Mouse (Mus musculus) frontal cortex, postnatal 10 days (tissue): ENCODE measurements around the gene Elfn2.

Experiments used
- DNase-seq, 2 experiments: peaks; one replicate each; pipeline ENCODE4 v3.0.0; 2022; ENCODE audit warnings: low spot score in 2 of 2, mixed read lengths in 1 of 2

Elfn2 gene

DNA sequence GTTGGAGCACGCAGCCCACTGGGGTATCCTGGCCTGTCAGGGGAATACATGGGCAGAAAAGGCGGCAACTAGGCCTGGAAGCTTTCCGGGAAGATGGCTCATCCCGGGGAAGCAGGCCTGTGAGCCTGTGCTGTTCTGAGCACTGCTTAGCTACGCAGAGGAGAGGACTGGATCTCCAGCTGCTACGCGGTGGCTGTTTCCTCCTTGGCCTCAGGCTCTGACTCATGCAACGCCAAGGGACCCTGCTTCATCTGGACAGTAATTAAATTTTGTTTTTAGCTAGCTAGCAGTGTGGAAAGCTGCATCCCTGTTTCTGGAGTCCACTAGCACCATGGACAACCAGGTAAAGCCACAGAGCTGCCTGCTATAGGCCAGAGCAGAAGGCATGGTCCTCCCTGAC lies 36.8 kb downstream of the Elfn2 start:
- no peak for DNase-seq

DNA sequence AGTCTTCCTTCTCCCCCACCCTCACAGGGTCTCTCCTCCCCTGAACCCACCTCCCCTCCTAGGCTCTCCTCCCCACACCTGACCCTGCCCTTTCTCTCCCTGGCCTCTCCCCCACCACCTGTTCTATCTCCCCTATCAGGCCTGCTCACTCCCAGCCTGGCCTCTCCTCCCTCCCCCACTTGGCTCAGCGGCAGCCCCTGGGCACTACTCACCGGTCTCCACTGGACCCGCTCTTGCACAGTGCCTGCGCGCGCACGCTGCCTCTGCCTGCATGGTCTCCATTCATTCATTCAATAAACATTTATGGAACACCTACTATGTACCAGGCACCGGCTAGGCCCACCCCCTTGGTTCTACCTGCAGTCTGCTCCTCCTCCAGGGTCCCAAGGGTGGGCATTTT lies 37.3 kb downstream of the Elfn2 start:
- DNase-seq, result no peak

DNA sequence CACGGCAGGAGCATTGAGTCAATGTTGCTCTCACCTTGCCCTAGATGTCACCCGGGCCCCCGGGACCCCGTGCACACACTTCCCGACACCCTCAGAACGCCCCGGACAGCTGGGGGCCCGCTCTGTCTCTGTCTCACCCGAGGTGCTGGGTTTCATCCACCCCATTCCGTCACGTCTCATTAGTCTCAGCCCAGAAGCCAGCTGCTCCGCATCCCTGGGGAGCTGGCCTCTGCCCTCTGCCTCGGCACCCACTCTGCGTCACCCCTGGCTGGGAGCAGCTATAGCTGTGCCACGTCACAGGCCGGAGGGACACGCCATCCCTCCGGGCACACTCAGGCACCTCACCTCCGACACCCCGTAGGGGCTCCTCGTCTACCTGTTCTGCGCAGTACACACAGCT lies 38.3 kb downstream of the Elfn2 start:
- no peak for DNase-seq

DNA sequence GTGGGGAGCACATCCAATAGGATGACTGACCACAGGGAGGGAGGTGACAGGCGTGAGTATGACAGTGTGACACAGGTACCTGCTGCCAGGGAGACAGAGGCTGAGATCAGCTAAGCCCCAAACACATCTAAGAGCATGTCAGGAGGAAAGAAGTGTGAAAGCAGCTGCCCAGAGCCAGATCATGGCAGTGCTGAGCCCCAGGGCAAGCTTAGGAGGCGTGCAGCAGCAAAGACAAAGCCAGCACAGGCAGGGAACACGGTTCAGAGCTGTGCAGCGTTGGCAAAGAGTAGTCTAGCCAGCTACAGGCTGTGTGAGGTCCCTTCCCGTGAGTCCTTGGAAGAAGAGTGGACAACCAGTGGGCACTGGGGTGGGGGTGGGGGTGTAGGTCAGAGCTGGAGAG lies 40.9 kb downstream of the Elfn2 start:
- DNase-seq, result no peak

- DNase-seq, result no peak
These were observed 41.6 kb downstream of the Elfn2 start for GRCm38 (mm10) chr15:78677015-78677414.

- DNase-seq, result no peak
These were observed 43.6 kb downstream of the Elfn2 start for GRCm38 (mm10) chr15:78674912-78675412.

- no peak for DNase-seq
These were observed 45.1 kb downstream of the Elfn2 start for GRCm38 (mm10) chr15:78673436-78673835.

DNA sequence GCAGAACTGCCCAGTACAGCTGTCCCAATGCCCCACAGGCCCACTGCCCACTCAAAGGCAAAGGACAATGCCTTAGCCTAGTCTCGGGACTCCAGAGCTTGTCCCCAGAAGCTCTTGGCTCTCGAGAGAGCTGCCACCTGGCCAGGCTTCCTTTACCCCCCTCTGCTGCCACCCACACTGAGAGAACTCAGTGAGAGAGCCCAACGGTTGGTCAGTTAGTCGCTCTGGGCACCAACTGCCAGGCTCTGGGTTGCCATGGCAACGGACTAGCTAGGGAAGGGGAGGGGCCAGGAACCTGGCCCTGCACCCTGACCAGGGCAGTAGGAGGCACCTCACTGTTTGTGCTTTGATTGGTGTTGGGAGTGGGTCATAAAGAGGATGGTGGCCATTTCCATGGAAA lies 48.2 kb downstream of the Elfn2 start:
- DNase-seq, result peak; percentile 55 to 67

DNA sequence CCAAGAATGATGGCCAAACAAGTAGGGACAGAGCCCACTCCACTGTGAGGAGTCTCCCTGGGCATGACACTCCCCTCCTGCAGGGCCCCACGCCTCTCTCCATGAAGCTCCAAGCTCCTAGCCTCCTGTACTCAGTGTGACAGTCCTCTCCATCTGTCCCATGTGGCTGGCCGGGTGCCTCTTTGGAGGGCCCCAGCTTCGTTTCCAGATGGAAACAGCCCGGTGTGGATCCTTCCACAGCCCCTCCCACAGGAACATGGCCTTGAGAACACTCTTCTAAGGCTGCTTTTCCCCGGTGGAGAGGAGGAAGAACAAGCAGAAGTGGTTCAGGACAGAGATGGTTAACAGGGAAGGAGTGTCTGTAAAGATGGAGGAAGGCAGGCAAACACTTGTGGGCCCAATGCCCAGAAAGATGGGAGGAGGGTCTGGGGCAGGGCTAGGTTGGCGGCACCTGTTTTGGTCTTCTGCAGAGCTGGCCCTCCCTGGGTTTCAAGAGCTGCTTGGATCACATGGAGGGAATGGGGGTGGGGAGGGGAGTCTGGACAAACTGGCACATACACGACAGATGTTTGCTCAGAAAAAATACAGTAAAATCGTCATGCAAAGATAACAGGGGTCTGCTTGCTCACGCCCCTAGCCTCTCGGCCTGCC lies 49.2 kb downstream of the Elfn2 start:
- no peak for DNase-seq

DNA sequence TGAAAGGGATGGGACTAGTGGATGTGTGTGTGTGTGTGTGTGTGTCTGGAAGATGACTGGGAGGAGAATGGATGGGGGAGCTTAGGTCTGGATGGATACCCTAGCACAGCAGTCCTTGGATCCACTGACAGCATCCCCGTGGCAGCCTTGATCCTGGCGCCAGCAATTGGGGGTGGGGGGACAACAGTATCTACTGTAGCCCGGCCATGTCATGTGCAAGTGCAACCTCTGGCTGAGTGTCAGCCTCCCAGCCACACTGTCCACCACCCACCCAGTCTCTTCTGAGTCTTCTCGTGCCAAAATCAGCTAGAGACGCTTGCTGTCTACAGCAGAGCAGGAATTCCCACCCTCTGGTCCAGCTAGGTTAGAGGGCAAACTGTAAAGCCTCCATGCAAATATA lies 54.3 kb downstream of the Elfn2 start:
- no peak for DNase-seq

DNA sequence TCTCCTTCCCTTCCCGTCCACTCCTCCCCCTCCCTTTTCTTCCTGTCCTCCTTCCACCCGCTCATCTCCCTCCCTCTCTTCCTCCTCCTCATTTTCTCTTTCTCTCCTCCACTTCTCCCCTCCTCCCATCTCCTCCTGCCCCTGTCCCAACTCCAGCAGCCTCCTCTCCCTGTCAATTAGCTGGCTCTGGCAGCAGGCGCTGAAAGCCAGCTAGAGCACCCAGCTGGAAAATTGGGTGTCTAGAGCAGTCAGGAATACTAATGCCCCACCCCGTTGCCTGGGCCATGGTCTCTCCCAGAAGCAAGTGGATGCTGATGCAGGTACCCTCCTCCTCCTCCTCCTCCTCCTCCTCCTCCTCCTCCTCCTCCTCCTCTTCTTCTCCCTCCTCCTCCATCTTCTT lies 67.4 kb downstream of the Elfn2 start:
- no peak for DNase-seq

- no peak for DNase-seq
These were observed 70.8 kb downstream of the Elfn2 start for GRCm38 (mm10) chr15:78647746-78648145.

DNA sequence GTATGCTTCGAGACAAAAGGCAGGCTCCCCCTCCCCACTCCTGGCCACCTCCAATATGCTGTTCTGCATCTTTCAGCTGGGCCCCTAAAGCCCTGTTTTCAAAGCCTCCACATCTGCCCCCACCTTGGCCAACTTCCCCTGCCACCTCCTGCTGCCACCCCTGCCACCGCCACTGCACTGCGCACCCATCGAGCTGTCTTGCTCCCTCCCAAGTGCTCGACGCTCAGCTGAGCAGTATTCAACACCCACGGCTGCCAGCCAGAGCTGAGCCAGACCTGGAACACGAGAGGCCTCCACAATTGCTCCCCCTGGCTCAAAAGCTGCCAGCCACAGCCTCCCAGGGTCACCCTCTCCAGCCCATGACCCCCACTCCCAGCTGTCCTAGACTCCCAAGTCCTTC lies 74.0 kb downstream of the Elfn2 start:
- no peak for DNase-seq

- no peak for DNase-seq
These were observed 74.9 kb downstream of the Elfn2 start for GRCm38 (mm10) chr15:78643633-78644032.

- DNase-seq, result no peak
These were observed 83.3 kb downstream of the Elfn2 start for GRCm38 (mm10) chr15:78635231-78635630.

- DNase-seq, result peak; percentile 66 to 67
These were observed 84.4 kb downstream of the Elfn2 start for GRCm38 (mm10) chr15:78634095-78634737.

GRCm38 (mm10) chr15:78633413-78633812 lies 85.2 kb downstream of the Elfn2 start:
- DNase-seq, result no peak

DNA sequence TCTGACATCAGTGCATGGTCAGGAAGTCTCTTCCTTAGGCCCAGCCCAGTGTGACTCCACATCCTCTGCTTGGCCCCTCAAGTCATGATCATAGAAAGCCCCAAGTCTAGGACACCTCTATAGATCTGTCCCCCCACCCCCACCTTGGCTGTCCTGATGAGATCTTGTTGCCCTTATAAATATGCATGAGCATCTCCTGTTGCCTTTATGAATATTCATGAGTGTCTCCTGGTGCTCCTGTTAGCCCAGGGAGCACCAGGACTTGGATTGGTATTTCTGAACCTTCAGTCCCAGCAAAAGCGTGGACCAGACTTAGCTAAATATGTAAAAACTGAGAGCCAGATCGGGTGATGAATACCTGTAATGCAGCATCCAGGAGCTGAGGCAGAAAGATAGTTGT lies 86.2 kb downstream of the Elfn2 start:
- DNase-seq, result no peak

DNA sequence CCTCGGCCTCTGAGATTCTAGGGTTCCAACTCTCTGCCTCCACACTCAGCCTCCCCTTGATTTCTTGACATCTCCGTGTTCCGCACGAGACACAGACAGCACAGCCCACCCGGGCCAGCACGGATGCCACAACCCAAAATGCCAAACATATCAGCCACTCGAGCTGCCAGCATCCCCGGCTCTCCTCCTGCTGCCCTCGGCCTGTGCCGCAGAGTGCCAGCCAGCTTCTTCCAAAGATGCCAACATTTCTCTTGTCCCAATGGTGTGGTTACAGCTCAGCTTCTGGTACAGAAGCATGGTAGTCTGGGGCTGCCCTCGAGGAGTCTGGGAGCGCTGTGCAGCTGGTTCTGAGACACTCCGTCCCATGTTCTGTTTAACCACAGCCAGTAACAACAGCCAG lies 92.3 kb downstream of the Elfn2 start:
- no peak for DNase-seq

DNA sequence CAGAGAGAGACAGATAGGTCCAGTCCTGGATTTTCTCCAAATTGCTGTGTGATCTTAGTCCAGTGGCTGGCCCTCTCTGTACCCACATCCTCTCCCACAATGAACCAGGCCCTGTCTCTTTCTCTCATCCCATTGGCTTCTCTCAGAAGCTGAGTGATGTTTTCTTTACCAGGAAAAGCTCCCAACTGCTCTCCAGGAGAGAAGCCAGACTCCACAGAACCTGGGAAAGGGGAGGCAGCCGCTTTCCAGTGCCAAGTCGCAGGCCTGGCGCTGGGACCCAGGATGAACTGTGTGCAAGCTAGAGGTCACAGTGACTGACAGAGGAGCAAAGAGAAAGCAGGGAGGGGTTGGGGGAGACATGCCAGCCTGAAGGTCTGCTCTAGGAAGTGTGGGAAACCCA lies 93.6 kb downstream of the Elfn2 start:
- no peak for DNase-seq

DNA sequence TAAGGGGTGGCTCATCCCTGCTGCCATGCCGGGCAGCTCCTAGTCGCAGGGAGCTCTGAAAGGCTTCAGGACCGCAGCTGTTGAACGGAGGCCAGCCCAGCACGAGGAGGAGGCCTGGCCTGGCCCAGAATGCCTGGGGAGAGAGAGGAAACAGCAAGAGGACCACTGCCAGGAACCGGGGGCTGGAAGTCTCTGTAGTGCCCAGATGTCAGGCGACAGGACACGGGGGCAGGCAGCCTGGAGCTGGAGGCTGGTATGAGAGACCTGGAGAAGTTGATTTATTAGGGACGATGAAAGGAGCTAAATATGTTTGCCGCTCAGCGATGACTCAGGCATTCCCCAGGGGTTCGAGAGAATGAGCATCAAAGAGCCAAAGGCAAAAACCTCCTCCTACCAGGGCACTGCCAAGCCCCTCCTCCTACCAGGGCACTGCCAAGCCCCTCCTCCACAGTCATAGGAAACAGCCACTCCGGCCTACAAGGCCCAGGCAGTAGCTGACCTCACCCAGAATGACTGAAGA lies 94.1 kb downstream of the Elfn2 start:
- peak; percentile 51 to 57 for DNase-seq

GRCm38 (mm10) chr15:78623426-78623825 lies 95.1 kb downstream of the Elfn2 start:
- peak in 1 of 2 experiments; percentile 81 for DNase-seq
